Mouse (Mus musculus) thymus, adult 2 months (tissue): ENCODE measurements at regions not wholly inside any gene's neighbourhood (a gene's known extent, or its start where the extent isn't known, plus 50 kb on each side); places are given as distances from the start of the nearest gene placed in this dataset.

Experiments used
- CTCF ChIP-seq: fragments of 200-500 bp; IDR thresholded peaks from 2 replicates; pipeline ENCODE4 v1.5.1; 2012; ENCODE audit warnings: mild to moderate bottlenecking, control low read depth, low read length, moderate library complexity, borderline replicate concordance; ENCODE audit not compliant: control insufficient read depth, poor library complexity, insufficient read depth; ENCODE audit errors: extremely low read depth
- POLR2A ChIP-seq: fragments of 200-500 bp; IDR thresholded peaks from 2 replicates; pipeline ENCODE4 v1.6.1; 2012; ENCODE audit warnings: mild to moderate bottlenecking, low read length, control low read depth, moderate library complexity; ENCODE audit not compliant: control insufficient read depth, poor library complexity, insufficient read depth; ENCODE audit errors: extremely low read depth

DNA sequence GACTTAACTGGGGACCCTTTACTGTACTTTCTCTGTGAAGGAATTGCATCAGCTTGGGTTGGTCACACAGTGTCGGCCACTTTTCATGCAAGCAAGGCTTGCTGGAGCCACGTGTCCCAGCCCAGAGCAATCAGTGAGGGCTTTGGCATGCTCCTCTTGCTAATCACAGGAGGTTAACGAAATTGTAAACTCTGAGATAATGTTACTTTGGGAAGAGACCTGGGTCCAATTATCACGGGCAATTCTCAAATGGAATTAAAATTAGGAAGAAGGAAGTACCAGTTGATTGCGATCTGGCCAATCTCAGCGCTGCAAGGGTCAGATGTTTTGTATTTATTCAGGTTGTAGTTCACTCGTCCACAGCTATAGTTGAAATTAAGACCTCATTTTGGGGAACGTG is 153.2 kb downstream of the Dusp6 start:
- no peak for TF ChIP-seq POLR2A
- TF ChIP-seq CTCF, result no peak
